Mouse (Mus musculus) ES-E14 (cell line): ENCODE measurements around the gene Kcnt2. TPM values are rescaled to one million over a fixed set of nuclear protein-coding genes. Genes with fewer than 3 reads are reported as not detected.
A peak's percentile ranks its signal among the peaks of the same experiment; 100 is the strongest.

Experiments used
- DNase-seq: peaks from one replicate; pipeline ENCODE4 v3.0.0-alpha.2; 2013; ENCODE audit warnings: low read depth, low spot score
- H3K27ac ChIP-seq: 2 replicates; pipeline ENCODE4 v1.5.1; 2012; ENCODE audit warnings: low read depth, mild to moderate bottlenecking, low read length, moderate library complexity, mixed read lengths; ENCODE audit not compliant: poor library complexity, insufficient read depth, severe bottlenecking
- H3K36me3 ChIP-seq: 2 replicates; pipeline ENCODE4 v1.6.1; 2012; ENCODE audit warnings: mild to moderate bottlenecking, low read length, moderate library complexity, mixed read lengths; ENCODE audit not compliant: control insufficient read depth, poor library complexity, insufficient read depth, severe bottlenecking
- H3K4me1 ChIP-seq, 2 experiments: fragments of 150-350 bp in 1 of 2; sonication (generic) in 1 of 2; 2 replicates each; pipeline ENCODE4 v1.6.1; 2012; ENCODE audit warnings: low read length in 2 of 2, mild to moderate bottlenecking in 1 of 2, mixed read lengths in 1 of 2; ENCODE audit not compliant: control insufficient read depth in 2 of 2, insufficient read depth in 2 of 2, poor library complexity in 1 of 2
- H3K4me3 ChIP-seq, 2 experiments: fragments of 150-350 bp in 1 of 2; sonication (generic) in 1 of 2; 2 replicates each; pipeline ENCODE4 v1.5.1; 2012; ENCODE audit warnings: low read length in 2 of 2, low read depth in 1 of 2, mild to moderate bottlenecking in 1 of 2, mixed read lengths in 1 of 2; ENCODE audit not compliant: insufficient read depth in 1 of 2, poor library complexity in 1 of 2, severe bottlenecking in 1 of 2
- H3K9ac ChIP-seq: 2 replicates; pipeline ENCODE4 v1.6.1; 2012; ENCODE audit warnings: low read depth, mild to moderate bottlenecking, low read length, mixed read lengths; ENCODE audit not compliant: poor library complexity, insufficient read depth, severe bottlenecking
- H3K9me3 ChIP-seq: fragments of 150-350 bp; sonication (generic); 2 replicates; pipeline ENCODE4 v1.6.1; 2012; ENCODE audit warnings: low read depth, mild to moderate bottlenecking, low read length; ENCODE audit not compliant: control insufficient read depth, insufficient read depth
- CHD2 ChIP-seq: IDR thresholded peaks from 2 replicates; pipeline ENCODE4 v1.6.1; 2014; ENCODE audit warnings: mild to moderate bottlenecking, low read depth, low read length, inconsistent platforms
- HCFC1 ChIP-seq: IDR thresholded peaks from 2 replicates; pipeline ENCODE4 v1.6.1; 2012; ENCODE audit warnings: low read length, inconsistent platforms, borderline replicate concordance; ENCODE audit not compliant: insufficient read depth
- MAFK ChIP-seq: IDR thresholded peaks from 2 replicates; pipeline ENCODE4 v1.6.1; 2014; ENCODE audit warnings: mild to moderate bottlenecking, low read depth, low read length, inconsistent platforms; ENCODE audit not compliant: insufficient read depth
- ZC3H11A ChIP-seq: IDR thresholded peaks from 2 replicates; pipeline ENCODE4 v1.6.1; 2012; ENCODE audit warnings: low read depth, mild to moderate bottlenecking, inconsistent platforms, low read length, borderline replicate concordance
- ZNF384 ChIP-seq: IDR thresholded peaks from 2 replicates; pipeline ENCODE4 v1.6.1; 2012; ENCODE audit warnings: low read depth, low read length, inconsistent platforms
- in situ Hi-C, 2 experiments: fragments of 600-800 bp; cut with MboI; formaldehyde crosslinking; loops; one replicate each; pipeline ENCODE4 v1.15.1; 2025; ENCODE audit warnings: low sequenced_read_pairs in 2 of 2, inconsistent platforms in 1 of 2; ENCODE audit not compliant: unreplicated experiment in 2 of 2
- total RNA-seq: library from RNA; depleted of rRNA; stranded (reverse); fragments of 300-350 nt; gene quantifications from 2 replicates; pipeline ENCODE4 v1.2.3, GENCODE M21; 2012

The Kcnt2 gene
- total RNA-seq, 1 experiment: 1.2 TPM

- no peaks in the 10 kb centered on the region for H3K36me3 ChIP-seq
- peak; percentile 24 for DNase-seq
- H3K27ac ChIP-seq: no peak overlapping the region
- in situ Hi-C loops: no loop called here
- 0 out of 2 replicates have a peak, but pooled peaks have one; percentile 30 for TF ChIP-seq MAFK
- no peak for TF ChIP-seq HCFC1
- H3K4me1 ChIP-seq: no peaks in the 10 kb centered on the region
- H3K9ac ChIP-seq: no peak overlapping the region
- no peaks in the 10 kb centered on the region for H3K9me3 ChIP-seq
- H3K4me3 ChIP-seq: no peak overlapping the region
Observed at GRCm38 (mm10) chr1:140484016-140484415, 238.1 kb downstream of the Kcnt2 start.

- no peak for DNase-seq
- no peak overlapping the region for H3K27ac ChIP-seq
- H3K9ac ChIP-seq: no peak overlapping the region
- no peak for TF ChIP-seq MAFK
- TF ChIP-seq HCFC1: no peak
- no peak for TF ChIP-seq ZC3H11A
- no peak for TF ChIP-seq ZNF384
- TF ChIP-seq CHD2: no peak
- in situ Hi-C loops: no loop called here
- no peaks in the 10 kb centered on the region for H3K36me3 ChIP-seq
- H3K4me1 ChIP-seq: no peaks in the 10 kb centered on the region
- H3K4me3 ChIP-seq: no peak overlapping the region
- H3K9me3 ChIP-seq: no peaks in the 10 kb centered on the region
Observed at GRCm38 (mm10) chr1:140489816-140490215, 243.9 kb downstream of the Kcnt2 start.

- no peak for DNase-seq
- H3K9me3 ChIP-seq: no peaks in the 10 kb centered on the region
- H3K36me3 ChIP-seq: no peaks in the 10 kb centered on the region
- no peaks in the 10 kb centered on the region for H3K4me1 ChIP-seq
- in situ Hi-C loops: no loop called here
- H3K27ac ChIP-seq: no peak overlapping the region
- TF ChIP-seq ZNF384: no peak
- no peak for TF ChIP-seq HCFC1
- no peak for TF ChIP-seq ZC3H11A
- no peak for TF ChIP-seq MAFK
- TF ChIP-seq CHD2: no peak
- no peak overlapping the region for H3K4me3 ChIP-seq
- H3K9ac ChIP-seq: no peak overlapping the region
Observed at GRCm38 (mm10) chr1:140491406-140491805, 245.4 kb downstream of the Kcnt2 start.

GRCm38 (mm10) chr1:140492237-140492636 lies 246.3 kb downstream of the Kcnt2 start:
- Histone ChIP-seq H3K36me3 (no peaks in the 10 kb centered on the region), H3K9ac (no peak overlapping the region), H3K27ac (no peak overlapping the region), H3K4me1 (no peaks in the 10 kb centered on the region), H3K9me3 (no peaks in the 10 kb centered on the region), H3K4me3 (no peak overlapping the region)
- no peak for DNase-seq
- in situ Hi-C loops: no loop called here
- TF ChIP-seq ZC3H11A (no peak), HCFC1 (no peak), CHD2 (no peak), ZNF384 (no peak), MAFK (no peak)

GRCm38 (mm10) chr1:140513451-140513850 lies 267.5 kb downstream of the Kcnt2 start:
- Histone ChIP-seq H3K9ac (no peak overlapping the region), H3K9me3 (no peaks in the 10 kb centered on the region), H3K36me3 (no peaks in the 10 kb centered on the region), H3K27ac (no peak overlapping the region), H3K4me3 (no peak overlapping the region), H3K4me1 (peaks cover 0 to 2% of the 10 kb centered on the region in 2 experiments; a peak in 1 of 4 replicates)
- TF ChIP-seq HCFC1 (no peak), ZC3H11A (no peak), MAFK (no peak), ZNF384 (no peak), CHD2 (no peak)
- no peak for DNase-seq
- in situ Hi-C loops: no loop called here
